Mouse (Mus musculus): Measurements from ENCODE around the gene Ube2e3. TPM values are rescaled to one million over a fixed set of nuclear protein-coding genes. Genes with fewer than 3 reads are reported as not detected.

Ube2e3 gene
- 77.6 and 98.7 TPM in 2 replicates for total RNA-seq (2017)

- no peak; the same call in 1 of the 2 replicates for ATAC-seq (replicated peaks; ENCODE audit: low read depth, poor library complexity, severe bottlenecking)
Observed at GRCm38 (mm10) chr2:78867726-78868510, at the start of gene Ube2e3. Ube2e3 (plus strand) TSS chr2:78868124.

- ATAC-seq (replicated peaks; ENCODE audit: low read depth, poor library complexity, severe bottlenecking), result 0 out of 2 replicates have a peak, but pooled peaks have one; percentile 15
Observed at GRCm38 (mm10) chr2:78829887-78830286, 38.0 kb upstream of the Ube2e3 start.

- peak; percentile 98 for ATAC-seq (replicated peaks; ENCODE audit: low read depth, poor library complexity, severe bottlenecking)
Observed at GRCm38 (mm10) chr2:78841494-78842224, 26.3 kb upstream of the Ube2e3 start.

DNA sequence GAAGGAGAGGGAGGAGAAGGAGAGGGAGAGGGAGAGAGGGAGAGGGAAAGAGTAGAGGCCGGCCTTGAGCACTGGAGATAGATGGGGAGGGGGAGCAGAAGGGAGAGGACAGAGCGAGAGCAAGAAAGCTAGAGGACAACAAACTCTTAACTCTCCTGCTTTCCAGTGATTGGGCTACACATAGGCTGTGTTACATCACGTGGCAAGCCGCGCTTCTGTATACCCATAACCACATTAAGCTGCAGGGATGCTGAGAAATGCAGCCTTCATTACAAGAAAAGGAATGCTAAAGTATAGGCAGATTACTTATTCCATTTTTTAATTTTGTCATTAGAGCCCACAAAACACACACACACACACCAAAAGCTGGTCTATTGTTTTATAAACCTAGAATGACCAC is 23.6 kb upstream of the Ube2e3 start:
- ATAC-seq (replicated peaks; ENCODE audit: low read depth, poor library complexity, severe bottlenecking), result no peak

DNA sequence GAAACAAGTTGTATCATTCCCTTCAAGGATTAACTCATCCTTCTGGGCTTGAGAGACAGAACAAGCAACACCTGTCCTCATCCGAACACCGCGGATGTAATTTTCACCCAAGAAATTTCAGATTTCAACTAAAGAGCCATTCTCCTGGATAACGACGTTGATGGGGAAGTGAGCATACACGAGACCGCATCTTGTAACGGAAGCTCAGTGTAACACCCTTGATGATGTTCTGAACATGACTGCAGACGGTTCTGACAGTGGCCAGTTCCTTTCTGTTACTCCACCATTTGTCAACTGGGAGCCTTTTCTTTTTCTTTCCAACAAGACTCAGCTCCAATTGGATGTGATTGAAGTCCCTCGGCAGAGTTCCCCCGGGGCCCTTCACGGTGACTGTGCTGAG is 22.6 kb upstream of the Ube2e3 start:
- ATAC-seq (replicated peaks; ENCODE audit: low read depth, poor library complexity, severe bottlenecking), result no peak

GRCm38 (mm10) chr2:78845717-78846116 is 22.2 kb upstream of the Ube2e3 start:
- no peak for ATAC-seq (replicated peaks; ENCODE audit: low read depth, poor library complexity, severe bottlenecking)

DNA sequence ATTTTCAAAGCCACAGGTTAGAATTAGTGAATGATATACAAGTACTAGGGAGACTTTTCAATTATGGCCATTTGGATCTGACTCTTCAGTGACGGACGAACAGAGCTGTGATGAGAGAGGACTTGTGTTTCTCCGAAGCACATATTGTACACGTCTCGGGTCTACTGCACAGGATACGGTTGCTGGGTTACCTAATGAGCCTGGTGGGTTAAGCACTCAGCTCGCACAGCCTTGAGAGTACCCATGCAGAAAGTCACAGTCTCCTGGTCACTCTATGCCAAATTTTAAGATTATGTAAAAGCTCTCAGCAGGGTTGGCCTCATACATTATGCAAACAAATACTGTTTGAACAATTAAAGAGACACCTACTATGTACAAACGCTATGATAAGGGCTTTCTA is 13.6 kb upstream of the Ube2e3 start:
- ATAC-seq (replicated peaks; ENCODE audit: low read depth, poor library complexity, severe bottlenecking), result no peak

DNA sequence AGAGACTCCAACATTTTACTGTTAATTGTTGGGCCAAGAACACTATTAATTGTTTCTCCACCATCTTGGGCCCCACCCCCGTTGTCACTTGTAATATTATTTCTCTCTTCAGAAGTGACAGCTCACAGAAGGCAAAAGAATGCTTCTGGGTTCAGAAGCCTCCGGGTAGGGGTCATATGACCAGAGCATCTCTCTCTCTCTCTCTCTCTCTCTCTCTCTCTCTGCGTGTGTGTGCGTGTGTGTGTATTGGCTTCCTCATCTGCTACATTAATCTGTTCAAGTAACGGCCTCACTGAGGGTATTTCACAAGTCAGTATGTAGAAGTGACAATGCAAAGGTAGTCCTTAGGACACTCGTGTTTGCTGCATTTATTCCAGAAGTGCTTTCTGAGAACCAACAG is 9.3 kb upstream of the Ube2e3 start:
- ATAC-seq (replicated peaks; ENCODE audit: low read depth, poor library complexity, severe bottlenecking), result no peak

DNA sequence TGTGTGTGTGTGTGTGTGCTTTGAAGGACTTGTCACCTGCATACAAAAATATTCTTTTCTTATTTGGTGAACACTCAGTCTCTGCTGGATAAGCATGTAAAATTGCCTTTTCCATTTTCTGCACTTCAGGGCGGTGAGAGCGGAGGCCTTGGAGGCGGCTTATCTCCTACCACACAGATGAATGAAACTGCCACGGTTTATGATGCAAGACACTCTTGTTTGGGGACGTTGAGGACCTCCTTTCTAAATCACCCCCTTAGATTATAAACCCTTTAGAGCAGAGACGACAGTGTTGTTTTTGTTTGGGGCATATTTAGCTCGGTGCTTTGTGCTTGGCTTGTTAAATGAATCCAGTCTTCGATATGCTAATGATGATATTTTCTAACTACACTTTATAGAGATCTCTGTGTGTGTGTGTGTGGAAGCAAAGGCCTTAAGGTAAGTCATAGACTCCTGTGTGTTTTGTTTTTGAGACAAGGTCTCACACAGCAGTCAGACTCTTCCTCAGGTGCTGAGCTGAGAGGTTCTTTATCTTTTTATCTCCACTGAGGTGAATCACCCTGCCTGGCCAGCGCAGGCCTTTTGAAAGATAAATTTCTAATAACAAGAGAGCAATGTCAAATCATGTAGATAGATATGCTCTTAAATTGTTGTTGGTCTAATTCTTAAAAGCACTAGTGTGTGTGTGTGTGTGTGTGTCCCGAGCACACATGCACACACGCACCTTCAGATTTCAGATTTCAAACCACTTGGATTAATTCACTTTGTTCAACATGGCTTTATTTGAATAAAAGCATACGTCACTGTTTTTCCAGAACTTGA is 8.4 kb upstream of the Ube2e3 start:
- peak; percentile 60 for ATAC-seq (replicated peaks; ENCODE audit: low read depth, poor library complexity, severe bottlenecking)

DNA sequence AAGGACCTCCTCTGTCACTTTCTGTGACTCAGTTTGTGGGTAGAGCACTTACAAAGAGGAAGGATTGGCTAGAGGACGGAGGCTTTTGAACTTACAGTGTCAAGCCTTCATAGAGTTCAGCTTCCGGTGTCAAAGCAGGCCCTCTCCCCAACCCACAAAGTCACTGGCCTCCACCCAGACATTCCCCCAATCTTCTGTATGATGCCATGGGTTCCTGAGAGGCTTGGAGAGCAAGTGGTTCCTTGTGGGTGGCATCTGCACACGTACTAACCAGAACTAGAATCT is 7.9 kb upstream of the Ube2e3 start:
- ATAC-seq (replicated peaks; ENCODE audit: low read depth, poor library complexity, severe bottlenecking), result peak; percentile 82

GRCm38 (mm10) chr2:78864116-78864515 is 3.8 kb upstream of the Ube2e3 start:
- no peak for ATAC-seq (replicated peaks; ENCODE audit: low read depth, poor library complexity, severe bottlenecking)

DNA sequence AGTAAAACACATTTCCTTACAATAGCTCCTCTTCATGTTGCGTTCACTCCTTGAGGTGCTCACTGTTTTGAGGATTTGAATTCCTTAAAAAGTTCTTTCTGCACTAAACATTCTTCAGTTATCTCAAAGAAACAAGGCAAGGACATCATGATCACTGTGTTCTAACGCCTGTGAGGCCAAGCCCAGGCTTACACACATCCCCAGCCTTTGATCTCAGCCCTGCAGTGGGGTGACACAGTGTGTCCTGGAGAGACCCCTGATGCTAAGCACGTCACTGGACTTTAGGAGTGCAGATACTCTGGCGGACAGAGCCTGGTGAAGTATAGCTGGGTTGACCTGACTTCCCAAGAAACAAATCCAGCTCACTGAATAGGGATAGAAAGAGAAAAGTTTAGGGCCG is 3.1 kb upstream of the Ube2e3 start:
- no peak for ATAC-seq (replicated peaks; ENCODE audit: low read depth, poor library complexity, severe bottlenecking)

DNA sequence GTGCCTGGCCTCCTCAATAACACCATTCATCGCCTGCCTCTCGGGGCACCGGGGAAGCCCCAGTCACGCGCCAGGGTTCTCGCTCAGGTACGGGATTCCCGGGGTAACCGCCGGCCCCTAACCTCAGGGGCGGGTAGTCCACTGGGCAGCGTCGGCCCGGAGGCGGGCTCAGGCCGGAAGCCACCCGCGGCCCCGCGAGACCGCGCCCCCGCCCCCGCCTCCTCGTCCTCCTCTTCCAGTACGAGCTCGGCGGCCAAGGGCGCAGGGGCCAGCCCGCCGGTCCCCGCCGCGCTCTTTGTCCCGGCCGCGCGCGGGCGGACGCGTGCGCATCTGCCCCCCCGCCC is 559 bp downstream of the Ube2e3 start:
- ATAC-seq (replicated peaks; ENCODE audit: low read depth, poor library complexity, severe bottlenecking), result peak; percentile 64

DNA sequence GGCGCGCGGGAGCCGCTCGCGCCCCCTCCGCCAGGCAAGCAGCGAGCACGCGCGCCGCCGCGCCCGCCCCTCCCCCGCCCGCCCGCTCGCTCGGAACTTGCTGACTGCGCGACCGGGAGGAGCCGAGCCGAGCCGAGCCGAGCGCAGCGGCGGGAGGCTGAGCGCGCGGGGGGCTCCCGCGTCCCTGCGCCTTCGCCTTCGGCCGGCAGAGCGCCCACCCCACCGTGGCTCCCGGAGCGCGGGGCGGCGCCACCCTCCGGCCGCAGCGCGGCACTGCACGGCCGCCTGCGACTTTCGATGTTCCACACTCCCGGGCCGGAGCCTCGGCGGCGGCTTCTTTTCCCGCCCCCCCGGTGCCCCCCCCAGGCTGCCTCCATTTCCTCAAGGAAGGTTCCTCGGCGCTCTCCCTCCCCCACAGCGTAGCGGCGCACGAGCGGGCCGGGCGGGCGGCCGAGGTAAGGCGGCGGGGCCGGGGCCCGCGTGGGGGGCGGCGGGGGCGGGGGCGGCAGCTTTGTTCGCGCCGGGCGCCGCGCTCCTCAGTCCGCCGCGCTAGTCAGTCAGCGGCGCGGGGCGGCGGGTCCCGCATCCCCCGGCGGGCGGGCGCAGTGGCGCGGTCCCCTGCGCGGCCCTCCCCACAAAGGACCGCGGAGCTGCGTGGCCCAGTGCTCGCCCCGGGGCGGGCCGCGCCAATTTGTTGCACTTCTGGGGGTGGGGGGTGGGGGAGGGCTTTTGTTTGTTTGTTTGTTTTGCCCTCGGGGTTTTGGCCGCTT is 1.2 kb downstream of the Ube2e3 start:
- peak; percentile 41 for ATAC-seq (replicated peaks; ENCODE audit: low read depth, poor library complexity, severe bottlenecking)

GRCm38 (mm10) chr2:78869721-78870442 is 2.0 kb downstream of the Ube2e3 start:
- no peak for ATAC-seq (replicated peaks; ENCODE audit: low read depth, poor library complexity, severe bottlenecking)

DNA sequence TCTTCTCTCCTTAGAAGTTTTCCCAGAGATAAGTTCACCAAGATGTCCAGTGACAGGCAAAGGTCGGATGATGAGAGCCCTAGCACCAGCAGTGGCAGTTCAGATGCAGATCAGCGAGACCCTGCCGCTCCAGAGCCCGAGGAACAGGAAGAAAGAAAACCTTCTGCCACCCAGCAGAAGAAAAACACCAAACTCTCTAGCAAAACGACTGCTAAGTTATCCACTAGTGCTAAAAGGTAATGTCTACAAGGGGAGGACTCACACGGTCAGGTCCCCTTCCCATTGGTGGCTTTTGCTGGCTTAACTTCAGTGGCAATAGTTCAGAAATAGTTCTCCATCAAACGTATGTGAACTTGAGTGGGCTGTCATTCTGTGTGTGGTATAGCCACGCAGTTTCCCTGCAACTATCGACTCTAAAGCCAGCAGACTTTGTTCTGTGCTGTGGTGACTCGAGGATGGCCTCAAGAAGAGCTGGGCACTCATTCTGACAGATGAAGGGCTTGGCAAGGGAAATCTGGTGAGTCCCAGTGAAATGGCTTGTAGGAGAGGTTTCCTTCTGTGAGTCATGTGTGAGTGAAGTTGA is 2.6 kb downstream of the Ube2e3 start:
- ATAC-seq (replicated peaks; ENCODE audit: low read depth, poor library complexity, severe bottlenecking), result peak; percentile 4; the same call in 1 of the 2 replicates

GRCm38 (mm10) chr2:78871971-78872860 is 4.3 kb downstream of the Ube2e3 start:
- peak; percentile 46; the same call in 1 of the 2 replicates for ATAC-seq (replicated peaks; ENCODE audit: low read depth, poor library complexity, severe bottlenecking)

DNA sequence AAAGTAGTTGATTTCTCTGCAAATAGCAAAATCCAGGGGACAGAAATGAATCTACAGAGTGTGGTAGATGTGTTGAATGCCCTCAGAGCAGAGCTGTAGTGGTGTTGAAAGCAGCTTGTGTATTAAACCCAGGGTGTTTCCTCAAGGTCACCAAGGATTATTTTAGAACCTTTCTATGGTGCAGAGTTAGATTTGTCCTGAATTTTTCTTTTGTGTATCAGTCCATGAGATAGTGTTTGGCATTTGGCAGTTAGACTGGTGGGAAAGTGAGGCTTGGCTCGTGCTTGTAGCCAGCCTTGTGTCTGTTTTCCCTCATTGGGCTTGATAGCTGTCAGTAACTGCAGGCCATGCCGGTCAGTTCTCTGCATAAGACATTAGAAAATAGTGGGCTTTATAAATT is 6.0 kb downstream of the Ube2e3 start:
- ATAC-seq (replicated peaks; ENCODE audit: low read depth, poor library complexity, severe bottlenecking), result no peak

All from common myeloid progenitor, adult 5-6 weeks (primary cell).